Mouse (Mus musculus): ENCODE measurements at regions not wholly inside any gene's neighbourhood (a gene's known extent, or its start where the extent isn't known, plus 50 kb on each side); places are given as distances from the start of the nearest gene placed in this dataset.

DNA sequence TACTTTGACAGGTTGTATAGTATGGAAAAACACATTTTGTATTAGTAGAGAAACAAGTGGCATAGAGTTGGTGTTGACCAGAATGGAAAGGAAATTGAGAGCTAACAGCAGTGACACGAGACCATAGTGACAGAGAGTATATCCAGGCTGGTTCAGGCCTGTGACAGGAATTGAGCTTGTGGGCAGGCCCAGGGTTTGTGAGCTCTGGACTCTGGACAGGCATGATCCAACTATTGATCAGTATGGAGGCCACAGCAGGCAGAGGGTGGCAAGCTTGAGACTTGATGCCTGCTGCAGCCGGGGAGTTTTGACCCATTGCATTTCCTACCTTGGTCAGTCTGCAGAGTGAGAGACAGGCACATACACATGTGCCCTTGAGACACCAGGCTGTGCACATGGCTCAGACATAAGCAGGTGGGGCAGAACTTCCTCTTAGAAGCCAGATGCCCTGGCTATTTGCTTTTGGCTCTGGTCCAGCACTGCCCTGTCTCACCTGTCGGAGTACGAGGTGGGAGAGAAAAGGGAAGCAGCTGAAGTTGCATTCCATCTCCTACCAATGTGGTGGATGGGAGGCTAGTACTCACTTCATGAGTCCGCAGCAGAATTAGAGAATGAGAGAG lies 1006.2 kb upstream of the Cdh20 start:
- no peak for TF ChIP-seq POLR2A (IDR thresholded peaks at IDR 0.05; ENCODE audit: insufficient read depth, low read depth, low read length)
- TF ChIP-seq EP300 (IDR thresholded peaks at IDR 0.05; ENCODE audit: insufficient read depth, low read depth, low read length): no peak
- no peak for TF ChIP-seq CTCF (IDR thresholded peaks at IDR 0.05)
- Histone ChIP-seq H3K4me3 (no peak overlapping the region), H3K36me3 (ENCODE audit: control insufficient read depth, insufficient read depth, low read length) (no peaks in the 10 kb centered on the region), H3K79me2 (replicated peaks; ENCODE audit: control insufficient read depth, insufficient read depth, low read length) (no peaks in the 10 kb centered on the region), H3K9ac (ENCODE audit: low read depth, low read length) (no peak overlapping the region), H3K4me1 (ENCODE audit: control insufficient read depth, insufficient read depth, low read length) (no peaks in the 10 kb centered on the region), H3K27me3 (ENCODE audit: control insufficient read depth, insufficient read depth, low read length) (no peaks in the 10 kb centered on the region), H3K27ac (no peak overlapping the region)
- 67% methylated on average over 5 of the region's 5 CpGs for WGBS
- intact Hi-C loops (cut with DNase I): no loop called here
- DNase-seq: no peak

- H3K4me3 ChIP-seq: no peak overlapping the region
- DNase-seq: no peak
- no peaks in the 10 kb centered on the region for H3K4me1 ChIP-seq (ENCODE audit: control insufficient read depth, insufficient read depth, low read length)
- no peaks in the 10 kb centered on the region for H3K79me2 ChIP-seq (replicated peaks; ENCODE audit: control insufficient read depth, insufficient read depth, low read length)
- no peaks in the 10 kb centered on the region for H3K36me3 ChIP-seq (ENCODE audit: control insufficient read depth, insufficient read depth, low read length)
- H3K9ac ChIP-seq (ENCODE audit: low read depth, low read length): no peak overlapping the region
- intact Hi-C loops (cut with DNase I): no loop called here
- TF ChIP-seq CTCF (IDR thresholded peaks at IDR 0.05) (no peak), POLR2A (IDR thresholded peaks at IDR 0.05; ENCODE audit: insufficient read depth, low read depth, low read length) (no peak), EP300 (IDR thresholded peaks at IDR 0.05; ENCODE audit: insufficient read depth, low read depth, low read length) (no peak)
- no peak overlapping the region for H3K27ac ChIP-seq
- 47% methylated on average over 3 of the region's 3 CpGs for WGBS
- H3K27me3 ChIP-seq (ENCODE audit: control insufficient read depth, insufficient read depth, low read length): no peaks in the 10 kb centered on the region
Measured at GRCm38 (mm10) chr1:103762745-103763144, 1005.6 kb upstream of the Cdh20 start.

- Histone ChIP-seq H3K4me3 (no peak overlapping the region), H3K9ac (ENCODE audit: low read depth, low read length) (no peak overlapping the region), H3K36me3 (ENCODE audit: control insufficient read depth, insufficient read depth, low read length) (no peaks in the 10 kb centered on the region), H3K4me1 (ENCODE audit: control insufficient read depth, insufficient read depth, low read length) (no peaks in the 10 kb centered on the region), H3K27me3 (ENCODE audit: control insufficient read depth, insufficient read depth, low read length) (no peaks in the 10 kb centered on the region), H3K27ac (no peak overlapping the region), H3K79me2 (replicated peaks; ENCODE audit: control insufficient read depth, insufficient read depth, low read length) (no peaks in the 10 kb centered on the region)
- intact Hi-C loops (cut with DNase I): no loop called here
- 63% methylated on average over 2 of the region's 2 CpGs for WGBS
- no peak for TF ChIP-seq CTCF (IDR thresholded peaks at IDR 0.05)
- no peak for TF ChIP-seq EP300 (IDR thresholded peaks at IDR 0.05; ENCODE audit: insufficient read depth, low read depth, low read length)
- TF ChIP-seq POLR2A (IDR thresholded peaks at IDR 0.05; ENCODE audit: insufficient read depth, low read depth, low read length): no peak
- no peak for DNase-seq
Measured at GRCm38 (mm10) chr1:103767315-103767714, 1001.0 kb upstream of the Cdh20 start.

DNA sequence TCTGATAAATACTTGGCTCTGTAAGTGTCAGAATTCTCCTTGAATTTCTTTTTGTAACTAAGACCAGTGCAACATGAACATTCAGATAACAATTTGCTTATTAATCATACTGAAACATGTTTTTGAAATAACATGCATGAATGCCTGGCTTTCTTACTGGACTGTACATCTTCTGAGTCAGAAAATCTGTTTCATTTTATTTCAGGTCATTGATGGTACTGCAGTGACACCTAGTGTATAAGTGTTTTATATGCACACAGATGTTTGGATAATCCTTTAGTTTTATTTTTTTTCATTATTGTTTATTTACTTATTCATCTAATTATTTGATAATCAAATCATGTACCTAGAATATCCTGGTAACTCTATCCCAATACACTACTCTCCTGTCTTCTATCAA lies 983.6 kb upstream of the Cdh20 start:
- H3K4me3 ChIP-seq: no peak overlapping the region
- no peak overlapping the region for H3K9ac ChIP-seq (ENCODE audit: low read depth, low read length)
- H3K4me1 ChIP-seq (ENCODE audit: control insufficient read depth, insufficient read depth, low read length): no peaks in the 10 kb centered on the region
- H3K27me3 ChIP-seq (ENCODE audit: control insufficient read depth, insufficient read depth, low read length): no peaks in the 10 kb centered on the region
- no peaks in the 10 kb centered on the region for H3K79me2 ChIP-seq (replicated peaks; ENCODE audit: control insufficient read depth, insufficient read depth, low read length)
- intact Hi-C loops (cut with DNase I): no loop called here
- no peak for TF ChIP-seq EP300 (IDR thresholded peaks at IDR 0.05; ENCODE audit: insufficient read depth, low read depth, low read length)
- peak; percentile 38 for TF ChIP-seq CTCF (IDR thresholded peaks at IDR 0.05)
- no peaks in the 10 kb centered on the region for H3K36me3 ChIP-seq (ENCODE audit: control insufficient read depth, insufficient read depth, low read length)
- DNase-seq: no peak
- H3K27ac ChIP-seq: no peak overlapping the region

DNA sequence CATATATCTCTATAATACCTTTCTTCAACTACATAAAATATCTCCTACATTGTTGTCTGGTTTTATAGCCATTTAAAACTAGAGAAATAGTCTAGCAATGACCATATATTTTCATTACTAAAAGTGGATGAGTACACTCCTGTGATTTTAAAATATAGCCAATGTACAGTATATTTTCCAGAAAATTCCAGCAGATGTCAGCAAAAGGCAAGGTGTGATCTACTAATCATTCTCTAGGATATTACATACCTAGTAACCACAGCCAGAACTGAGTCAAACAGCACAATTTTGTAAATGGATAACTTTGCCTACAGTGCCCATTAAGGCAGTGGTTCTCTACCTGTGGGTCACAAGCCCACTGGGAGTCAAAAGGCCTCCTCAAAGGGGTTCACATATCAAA lies 972.0 kb upstream of the Cdh20 start:
- no peak overlapping the region for H3K9ac ChIP-seq (ENCODE audit: low read depth, low read length)
- no peaks in the 10 kb centered on the region for H3K4me1 ChIP-seq (ENCODE audit: control insufficient read depth, insufficient read depth, low read length)
- no peaks in the 10 kb centered on the region for H3K27me3 ChIP-seq (ENCODE audit: control insufficient read depth, insufficient read depth, low read length)
- TF ChIP-seq CTCF (IDR thresholded peaks at IDR 0.05) (no peak), EP300 (IDR thresholded peaks at IDR 0.05; ENCODE audit: insufficient read depth, low read depth, low read length) (no peak), POLR2A (IDR thresholded peaks at IDR 0.05; ENCODE audit: insufficient read depth, low read depth, low read length) (no peak)
- H3K4me3 ChIP-seq: no peak overlapping the region
- intact Hi-C loops (cut with DNase I): no loop called here
- H3K79me2 ChIP-seq (replicated peaks; ENCODE audit: control insufficient read depth, insufficient read depth, low read length): no peaks in the 10 kb centered on the region
- no peaks in the 10 kb centered on the region for H3K36me3 ChIP-seq (ENCODE audit: control insufficient read depth, insufficient read depth, low read length)
- DNase-seq: no peak
- no peak overlapping the region for H3K27ac ChIP-seq

DNA sequence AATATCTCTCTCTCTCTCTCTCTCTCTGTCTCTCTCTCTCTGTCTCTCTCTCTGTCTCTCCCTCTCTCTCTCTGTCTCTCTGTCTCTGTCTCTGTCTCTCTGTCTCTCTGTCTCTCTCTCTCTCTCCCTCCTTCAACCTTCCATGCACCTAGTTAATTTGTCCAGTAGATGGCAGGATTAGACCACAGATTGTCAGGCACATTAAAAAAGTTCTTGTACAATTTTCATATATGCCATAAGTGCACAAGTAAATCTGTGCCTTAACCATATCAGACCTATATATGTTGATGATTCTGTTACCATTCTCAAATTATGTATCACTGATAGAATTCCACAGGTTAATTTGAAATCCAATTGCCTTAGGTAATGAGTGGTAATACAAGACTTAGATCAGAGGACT lies 969.0 kb upstream of the Cdh20 start:
- DNase-seq: no peak

More for the DNA sequence above, 969.0 kb upstream of the Cdh20 start:
- H3K4me1 ChIP-seq (ENCODE audit: control insufficient read depth, insufficient read depth, low read length): no peaks in the 10 kb centered on the region
- no peaks in the 10 kb centered on the region for H3K79me2 ChIP-seq (replicated peaks; ENCODE audit: control insufficient read depth, insufficient read depth, low read length)
- no peaks in the 10 kb centered on the region for H3K36me3 ChIP-seq (ENCODE audit: control insufficient read depth, insufficient read depth, low read length)
- no peak overlapping the region for H3K4me3 ChIP-seq
- intact Hi-C loops (cut with DNase I): no loop called here
- TF ChIP-seq POLR2A (IDR thresholded peaks at IDR 0.05; ENCODE audit: insufficient read depth, low read depth, low read length) (no peak), CTCF (IDR thresholded peaks at IDR 0.05) (peak; percentile 58)
- no peak overlapping the region for H3K27ac ChIP-seq
- H3K9ac ChIP-seq (ENCODE audit: low read depth, low read length): no peak overlapping the region
- H3K27me3 ChIP-seq (ENCODE audit: control insufficient read depth, insufficient read depth, low read length): no peaks in the 10 kb centered on the region

Measured in heart, adult 2 months (tissue).